Mouse (Mus musculus): ENCODE results near the gene Hdgf.
A peak's percentile ranks its signal among the peaks of the same experiment; 100 is the strongest.

Hdgf gene

GRCm38 (mm10) chr3:87910573-87911141 is 4.5 kb downstream of the Hdgf start:
- peak; percentile 95 for DNase-seq

DNA sequence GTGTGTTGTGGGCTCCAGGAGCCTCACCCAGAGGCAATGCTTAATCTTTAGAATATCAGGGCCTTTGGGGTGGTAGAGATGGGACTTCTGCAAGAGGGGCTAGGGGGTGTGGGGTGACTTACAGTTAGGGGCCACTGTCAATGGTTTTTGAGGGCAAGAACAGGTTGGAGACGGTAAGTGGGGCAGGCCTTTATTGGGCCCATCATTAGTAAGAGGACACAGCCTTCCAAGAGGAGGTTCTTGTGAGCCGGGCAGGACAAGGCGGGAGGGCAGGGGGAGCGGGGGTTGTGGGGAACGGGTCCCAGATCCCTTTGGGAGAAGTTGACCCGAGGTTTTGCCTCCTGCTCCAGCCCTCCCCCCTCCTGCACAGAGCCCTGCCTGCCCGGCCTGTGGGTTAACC is 7.4 kb downstream of the Hdgf start:
- DNase-seq, result no peak

DNA sequence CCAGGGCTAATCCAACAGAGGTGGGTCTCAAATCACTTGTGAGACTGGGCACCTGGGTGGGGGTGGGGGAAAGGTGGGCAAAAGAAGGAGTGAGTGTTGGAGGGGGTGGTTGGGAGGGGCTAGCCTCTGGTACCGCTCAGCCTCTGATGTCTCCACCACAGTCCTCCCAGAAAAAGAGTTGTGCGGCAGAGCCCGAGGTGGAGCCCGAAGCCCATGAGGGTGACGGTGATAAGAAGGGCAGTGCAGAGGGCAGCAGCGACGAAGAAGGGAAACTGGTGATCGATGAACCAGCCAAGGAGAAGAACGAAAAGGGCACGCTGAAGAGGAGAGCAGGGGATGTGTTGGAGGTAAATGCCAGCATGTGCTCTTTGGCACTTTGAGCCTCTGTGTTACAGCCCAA is 7.8 kb downstream of the Hdgf start:
- DNase-seq, result no peak

DNA sequence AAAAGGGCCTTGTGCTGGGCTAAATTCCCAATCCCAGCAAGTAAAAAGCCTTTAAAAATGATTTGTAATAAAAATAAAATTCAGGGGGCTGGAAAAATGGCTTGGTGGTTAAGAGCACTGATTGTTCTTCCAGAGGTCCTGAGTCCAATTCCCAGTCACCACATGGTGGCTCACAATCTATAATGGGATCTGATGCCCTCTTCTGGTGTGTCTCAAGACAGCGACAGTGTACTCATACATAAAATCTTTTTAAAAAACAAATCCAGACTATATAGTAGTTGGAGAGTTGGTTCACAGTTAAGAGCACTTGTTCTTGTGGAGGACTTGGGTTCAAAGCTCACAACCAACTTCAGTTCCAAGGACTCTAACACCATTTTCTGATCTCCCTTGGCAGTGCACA is 10.9 kb downstream of the Hdgf start:
- DNase-seq, result no peak

GRCm38 (mm10) chr3:87918551-87918950 is 12.4 kb downstream of the Hdgf start:
- peak; percentile 13 for DNase-seq

GRCm38 (mm10) chr3:87919336-87920108 is 13.4 kb downstream of the Hdgf start, which contains the start of gene Mrpl24:
Mrpl24 (plus strand) TSS chr3:87919506.
- peak; percentile 95 for DNase-seq

DNA sequence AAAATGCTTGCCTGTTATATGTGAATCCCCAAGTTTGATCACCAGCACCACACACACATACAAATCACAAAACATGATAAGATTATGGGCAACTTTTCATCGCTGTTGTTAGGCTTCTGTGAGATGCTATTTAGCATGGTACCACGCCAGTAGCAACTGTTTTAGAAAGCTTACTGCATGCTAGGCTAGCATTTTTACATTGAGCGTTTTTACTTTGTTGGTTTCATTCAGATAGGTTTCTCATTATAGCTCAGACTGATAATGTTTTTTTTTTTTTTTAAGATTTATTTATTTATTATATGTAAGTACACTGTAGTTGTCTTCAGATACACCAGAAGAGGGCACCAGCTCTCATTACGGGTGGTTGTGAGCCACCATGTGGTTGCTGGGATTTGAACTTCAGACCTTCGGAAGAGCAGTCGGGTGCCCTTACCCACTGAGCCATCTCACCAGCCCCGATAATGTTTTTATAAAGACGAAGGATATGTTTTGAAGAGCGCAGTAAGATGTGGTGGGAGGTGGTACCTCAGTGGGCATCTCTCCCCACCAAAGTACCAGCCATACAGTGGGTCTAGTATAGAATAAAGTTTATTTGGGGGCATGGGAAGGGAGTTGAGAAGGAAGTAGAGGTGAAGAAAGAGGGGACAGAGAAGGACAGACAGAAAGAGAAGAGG is 14.3 kb downstream of the Hdgf start:
- no peak for DNase-seq

DNA sequence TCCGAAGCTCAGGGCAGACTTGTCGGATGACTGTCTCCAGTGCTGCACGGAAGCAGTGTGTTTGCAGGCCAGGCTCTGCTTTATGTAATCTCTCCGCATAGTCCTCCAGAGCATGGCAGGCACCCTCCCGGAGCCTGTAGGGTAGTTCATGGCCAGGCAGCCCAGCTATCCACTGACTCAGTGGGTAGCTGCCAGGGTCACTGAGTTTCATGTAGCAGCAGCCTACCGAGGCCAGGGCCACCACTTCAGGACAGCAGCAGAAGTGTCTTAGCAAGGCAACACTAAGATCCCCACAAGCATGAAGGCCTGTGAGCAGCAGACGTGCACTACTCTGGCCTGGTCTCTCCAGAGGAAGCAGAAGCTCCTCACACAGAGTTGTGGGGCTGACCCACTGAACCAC is 18.9 kb downstream of the Hdgf start:
- peak; percentile 8 for DNase-seq

- DNase-seq, result no peak
Measured at GRCm38 (mm10) chr3:87927452-87927851, 21.3 kb downstream of the Hdgf start.

GRCm38 (mm10) chr3:87929341-87930077 is 23.4 kb downstream of the Hdgf start:
- DNase-seq, result peak; percentile 12

DNA sequence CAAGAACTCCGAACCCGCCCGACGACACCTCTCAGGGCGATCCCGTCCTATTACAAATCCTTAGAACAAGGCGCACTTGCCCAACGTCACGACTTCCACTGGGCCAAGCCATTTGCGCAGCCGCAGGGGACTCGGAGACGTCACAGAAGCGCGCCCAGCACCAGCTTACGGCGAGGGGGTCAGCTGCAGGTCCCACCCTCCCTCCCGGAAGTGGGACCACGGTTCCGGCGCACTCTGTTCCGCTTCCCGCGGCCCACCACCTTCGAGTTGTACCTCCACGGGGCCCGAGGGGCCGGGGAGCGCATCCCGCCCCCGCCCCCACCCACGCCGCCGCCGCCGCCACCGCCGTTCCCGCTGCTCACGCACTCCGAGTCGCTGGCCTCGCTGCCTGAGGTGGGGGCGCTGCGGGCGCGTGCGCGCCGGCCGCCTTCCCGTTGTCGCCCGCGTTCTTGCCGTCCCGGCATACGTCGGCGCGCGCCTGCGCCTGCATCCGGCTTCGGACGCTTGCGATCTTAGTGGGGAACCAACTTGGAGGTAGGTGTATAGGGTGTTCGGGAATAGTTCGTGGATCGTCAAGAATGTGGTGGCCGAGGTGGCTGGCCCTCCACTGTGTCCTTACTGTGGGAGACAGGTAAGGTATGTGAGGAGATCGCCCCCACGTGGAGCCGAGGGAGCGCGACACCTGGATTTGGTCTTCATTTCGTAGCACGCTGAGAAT is 24.1 kb downstream of the Hdgf start, which contains the start of the genes Isg20l2 and Rrnad1:
TSS of gene Isg20l2 (plus strand) at position 237 of the 718 bp plus-strand sequence.
TSS of gene Rrnad1 (minus strand) at position 640 of the 718 bp plus-strand sequence.
- DNase-seq, result peak; percentile 98

DNA sequence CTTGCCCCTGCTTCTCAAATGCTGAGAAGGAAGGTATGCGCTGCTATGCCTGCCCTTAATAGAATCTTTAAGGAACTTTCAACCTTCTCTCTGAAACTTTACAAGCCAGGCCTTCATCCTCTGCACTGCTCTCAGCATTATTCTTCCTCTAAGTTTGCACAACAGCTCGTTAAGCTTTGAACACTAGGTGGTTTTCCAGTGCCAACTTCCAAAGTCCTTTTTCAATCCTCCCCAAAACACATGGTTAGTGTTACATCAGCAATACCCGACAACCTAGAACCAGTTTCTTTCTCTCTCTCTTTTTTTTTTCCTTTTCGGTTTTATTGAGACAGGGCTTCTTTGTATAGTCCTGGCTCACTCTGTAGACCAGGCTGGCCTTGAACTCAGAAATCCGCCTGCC is 27.9 kb downstream of the Hdgf start:
- peak; percentile 78 for DNase-seq

DNA sequence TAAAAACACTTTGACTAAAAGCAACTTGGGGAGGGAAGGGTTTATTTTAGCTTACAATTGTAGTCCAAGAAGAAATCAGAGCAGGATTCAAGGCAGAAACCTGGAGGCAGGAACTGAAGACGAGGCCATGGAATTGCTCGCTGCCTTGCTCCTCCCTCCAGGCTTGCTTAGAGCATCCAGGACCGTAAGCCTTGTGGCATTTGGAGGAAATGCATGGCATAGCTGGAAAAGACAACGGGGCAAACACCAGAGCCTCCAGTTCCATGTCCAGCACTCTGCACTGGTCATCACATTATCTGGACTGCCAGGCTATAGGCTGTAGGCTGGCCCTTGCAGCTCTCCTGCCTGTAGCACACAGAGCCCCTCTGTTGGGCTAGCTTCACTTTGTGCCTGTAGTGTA is 28.4 kb downstream of the Hdgf start:
- peak; percentile 17 for DNase-seq

- DNase-seq, result peak; percentile 78
Measured at GRCm38 (mm10) chr3:87935201-87935600, 29.1 kb downstream of the Hdgf start.

DNA sequence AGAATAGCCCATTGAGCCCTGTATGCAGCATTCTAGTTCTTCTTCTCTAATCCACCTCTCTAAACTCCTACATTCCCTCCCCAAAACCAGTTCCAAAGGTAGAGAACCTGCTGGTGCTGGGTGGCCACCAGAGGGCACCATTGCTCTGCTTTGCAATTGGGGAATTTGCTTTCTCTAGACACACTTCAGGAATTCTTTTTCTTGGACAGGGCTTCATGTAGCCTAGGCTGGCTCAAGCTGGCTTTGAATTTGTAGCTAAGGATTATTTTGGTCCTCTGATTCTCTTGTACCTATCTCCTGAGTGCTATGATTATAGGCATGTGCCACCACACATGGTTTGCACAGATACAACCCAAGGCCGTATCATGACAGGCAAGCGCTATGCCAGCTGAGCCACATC is 29.7 kb downstream of the Hdgf start:
- peak; percentile 77 for DNase-seq

DNA sequence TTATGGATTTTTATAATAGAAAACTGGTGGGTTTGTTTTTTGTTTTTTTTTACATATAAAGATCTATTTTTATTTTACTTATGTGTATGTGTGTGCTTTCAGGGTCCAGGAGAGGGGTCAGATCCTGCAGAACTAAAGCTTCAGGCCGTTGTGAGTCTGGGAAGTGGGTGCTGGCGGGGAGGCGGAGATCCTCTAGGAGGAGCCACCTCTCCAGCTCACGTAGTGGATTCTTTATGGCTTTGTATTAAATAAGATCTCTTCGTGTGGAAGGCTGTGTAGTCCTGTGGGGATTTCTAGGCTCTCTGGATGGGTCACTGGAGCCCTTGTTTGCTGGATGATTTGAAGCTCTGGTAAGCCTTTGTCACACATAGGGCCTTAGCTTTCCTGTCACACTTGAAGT is 34.5 kb downstream of the Hdgf start:
- DNase-seq, result no peak

GRCm38 (mm10) chr3:87942471-87942870 is 36.4 kb downstream of the Hdgf start:
- no peak for DNase-seq

GRCm38 (mm10) chr3:87943586-87943985 is 37.5 kb downstream of the Hdgf start:
- DNase-seq, result no peak

DNA sequence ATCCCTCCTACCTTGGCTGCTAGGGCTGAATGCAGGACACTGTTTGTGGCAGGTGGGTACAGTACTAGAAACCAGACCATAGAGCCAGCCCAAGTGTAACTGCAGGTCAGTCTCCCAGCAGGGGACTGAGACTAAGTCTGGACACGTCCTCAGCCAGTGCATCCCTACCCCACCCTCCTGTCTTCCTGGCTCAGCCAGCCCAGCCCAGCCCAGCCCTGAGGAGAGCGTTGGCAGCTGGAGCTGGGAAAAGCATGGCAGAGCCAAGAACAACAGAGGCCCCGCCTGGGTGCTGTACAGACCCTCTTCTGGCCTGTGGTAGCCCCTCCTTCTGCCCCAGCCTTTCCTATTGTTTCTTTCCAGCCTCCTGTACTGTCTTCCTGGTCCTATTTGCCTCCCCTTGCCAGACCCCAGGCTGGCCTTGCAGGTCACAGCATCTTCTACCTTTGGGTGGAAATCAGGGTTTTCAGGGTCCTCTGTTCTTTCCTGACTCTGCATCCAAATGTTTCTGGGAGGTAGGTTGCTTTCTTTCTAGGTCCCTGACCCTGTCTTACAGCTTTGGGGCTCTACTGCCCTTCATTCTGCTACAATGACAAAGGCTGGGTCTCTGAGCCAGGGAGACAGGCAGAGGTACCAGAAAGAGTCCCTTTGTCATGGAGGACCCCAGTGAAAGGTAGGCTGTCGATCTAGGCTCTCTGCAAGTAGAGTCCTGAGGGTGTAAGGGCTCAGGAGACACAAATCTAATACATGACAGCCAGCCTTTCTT is 38.9 kb downstream of the Hdgf start:
- DNase-seq, result no peak

- no peak for DNase-seq
Measured at GRCm38 (mm10) chr3:87945781-87946540, 39.8 kb downstream of the Hdgf start.

DNA sequence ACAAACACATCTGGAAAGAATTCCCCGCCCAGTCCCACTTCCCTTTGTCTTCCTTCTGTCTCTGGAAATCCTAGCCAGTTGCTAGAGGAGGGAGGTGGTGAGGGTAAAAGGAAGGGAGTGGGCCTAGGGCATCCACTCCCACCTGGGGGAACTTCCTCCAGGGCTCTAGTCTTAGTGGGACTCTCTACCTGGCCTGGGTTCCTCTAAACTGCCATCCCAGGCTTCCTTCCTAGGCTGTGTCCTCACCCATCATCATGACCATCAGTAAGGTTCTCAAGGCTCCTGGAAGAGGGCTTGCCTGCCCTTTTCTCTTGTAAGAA is 40.4 kb downstream of the Hdgf start:
- no peak for DNase-seq
